Comparison of ENCODE assay signal across 15 mouse cellular contexts in genomic region chr9:66515115-66515514, GRCm38 (mm10). TPM values are rescaled to one million over a fixed set of nuclear protein-coding genes. Genes with fewer than 3 reads are reported as not detected.
DNase-seq lines count a peak whose midpoint lies in the region; ATAC-seq and TF ChIP-seq lines count a peak whose summit lies in the region.
"Had no signal": no experiment of that assay in that cellular context is flagged by ENCODE, and none has a peak within 500 bp of the region (broad histone marks: within the 10 kb centered on the region; RNA-seq: fewer than 3 reads in every experiment).

No protein-coding gene starts in this region.

- peaks cover 11% of the 10 kb centered on the region for H3K4me1 ChIP-seq in embryonic facial prominence, embryonic 14.5 days (ENCODE audit: control insufficient read depth, insufficient read depth, low read length)
- H3K4me1 ChIP-seq in embryonic facial prominence, embryonic 10.5 days = peaks cover 41% of the 10 kb centered on the region
- H3K4me1 ChIP-seq in kidney, embryonic 16.5 days (ENCODE audit: insufficient read depth, low read length) = peaks cover 33% of the 10 kb centered on the region
- peaks cover 29% of the 10 kb centered on the region for H3K4me1 ChIP-seq in neural tube, embryonic 15.5 days
- peaks cover 4% of the 10 kb centered on the region; the same call in 1 of the 2 replicates for H3K4me1 ChIP-seq in stomach, postnatal 0 days (replicated peaks; ENCODE audit: control insufficient read depth, insufficient read depth)

- no peak for ATAC-seq in embryonic facial prominence, embryonic 14.5 days (ENCODE audit: low read depth)
- no peak for ATAC-seq in kidney, embryonic 16.5 days (ENCODE audit: low FRiP score, low TSS enrichment)
- ATAC-seq in neural tube, embryonic 15.5 days (ENCODE audit: low FRiP score) = no peak
- no peak for ATAC-seq in stomach, postnatal 0 days (ENCODE audit: low FRiP score, low TSS enrichment)
- ATAC-seq: forebrain, embryonic 16.5 days; Patski had no signal

- peaks cover 46% of the 10 kb centered on the region for H3K36me3 ChIP-seq in embryonic facial prominence, embryonic 14.5 days (ENCODE audit: control insufficient read depth, insufficient read depth, low read length)
- peaks cover 72% of the 10 kb centered on the region for H3K36me3 ChIP-seq in embryonic facial prominence, embryonic 10.5 days (replicated peaks)
- peaks cover 43% of the 10 kb centered on the region for H3K36me3 ChIP-seq in kidney, embryonic 16.5 days (ENCODE audit: insufficient read depth, low read length)
- peaks cover 46% of the 10 kb centered on the region for H3K36me3 ChIP-seq in neural tube, embryonic 15.5 days
- peaks cover 20% of the 10 kb centered on the region for H3K36me3 ChIP-seq in stomach, postnatal 0 days (ENCODE audit: control insufficient read depth, insufficient read depth, low read length)

- H3K27ac ChIP-seq in embryonic facial prominence, embryonic 14.5 days (replicated peaks; ENCODE audit: low read depth, low read length) = peak overlapping the region; percentile 34; the same call in 1 of the 2 replicates
- H3K27ac ChIP-seq in embryonic facial prominence, embryonic 10.5 days (replicated peaks) = no peak overlapping the region
- H3K27ac ChIP-seq in kidney, embryonic 16.5 days (ENCODE audit: low read length) = peak overlapping the region; percentile 99; the same call in 1 of the 2 replicates
- 0 out of 2 replicates have a peak overlapping the region, but pooled peaks have one; percentile 0 for H3K27ac ChIP-seq in neural tube, embryonic 15.5 days (replicated peaks)
- H3K27ac ChIP-seq in stomach, postnatal 0 days (replicated peaks) = peak overlapping the region; percentile 98
- H3K27ac ChIP-seq: hindbrain, embryonic 12.5 days; liver, embryonic 15.5 days had no signal

- no peaks in the 10 kb centered on the region for H3K9me3 ChIP-seq in embryonic facial prominence, embryonic 14.5 days (ENCODE audit: control insufficient read depth, low read length)
- H3K9me3 ChIP-seq in embryonic facial prominence, embryonic 10.5 days = no peaks in the 10 kb centered on the region
- no peaks in the 10 kb centered on the region for H3K9me3 ChIP-seq in kidney, embryonic 16.5 days (ENCODE audit: low read length)
- no peaks in the 10 kb centered on the region for H3K9me3 ChIP-seq in neural tube, embryonic 15.5 days (replicated peaks)
- no peaks in the 10 kb centered on the region for H3K9me3 ChIP-seq in stomach, postnatal 0 days (ENCODE audit: control insufficient read depth, low read length)
- H3K9me3 ChIP-seq: hindbrain, embryonic 12.5 days; liver, embryonic 15.5 days had no signal

- TF ChIP-seq EP300 in stomach, postnatal 0 days (optimal IDR thresholded peaks at IDR 0.05) = no peak

- H3K4me2 ChIP-seq in embryonic facial prominence, embryonic 14.5 days (ENCODE audit: low read depth, low read length) = no peak overlapping the region
- H3K4me2 ChIP-seq in kidney, embryonic 16.5 days (replicated peaks; ENCODE audit: low read depth, low read length) = no peak overlapping the region
- H3K4me2 ChIP-seq in neural tube, embryonic 15.5 days = no peak overlapping the region
- no peak overlapping the region for H3K4me2 ChIP-seq in stomach, postnatal 0 days (replicated peaks; ENCODE audit: low read depth)
- H3K4me2 ChIP-seq: hindbrain, embryonic 12.5 days; liver, embryonic 15.5 days had no signal

- no peaks in the 10 kb centered on the region for H3K27me3 ChIP-seq in embryonic facial prominence, embryonic 14.5 days (replicated peaks; ENCODE audit: control insufficient read depth, insufficient read depth, low read length)
- no peaks in the 10 kb centered on the region for H3K27me3 ChIP-seq in embryonic facial prominence, embryonic 10.5 days (replicated peaks; ENCODE audit: low read depth, poor library complexity, severe bottlenecking)
- no peaks in the 10 kb centered on the region for H3K27me3 ChIP-seq in kidney, embryonic 16.5 days (ENCODE audit: insufficient read depth, low read length)
- H3K27me3 ChIP-seq in neural tube, embryonic 15.5 days (replicated peaks) = no peaks in the 10 kb centered on the region
- no peaks in the 10 kb centered on the region for H3K27me3 ChIP-seq in stomach, postnatal 0 days (ENCODE audit: control insufficient read depth, insufficient read depth, low read length)
- H3K27me3 ChIP-seq: CH12.LX; hindbrain, embryonic 12.5 days; liver, embryonic 15.5 days; Patski had no signal

- H3K4me3 ChIP-seq in embryonic facial prominence, embryonic 14.5 days (ENCODE audit: low read depth, low read length) = no peak overlapping the region
- H3K4me3 ChIP-seq in embryonic facial prominence, embryonic 10.5 days = no peak overlapping the region
- no peak overlapping the region for H3K4me3 ChIP-seq in kidney, embryonic 16.5 days (ENCODE audit: low read length)
- H3K4me3 ChIP-seq in neural tube, embryonic 15.5 days (replicated peaks) = no peak overlapping the region
- no peak overlapping the region for H3K4me3 ChIP-seq in stomach, postnatal 0 days (ENCODE audit: low read depth, low read length)
- H3K4me3 ChIP-seq: hindbrain, embryonic 12.5 days; liver, embryonic 15.5 days had no signal

- 84% methylated on average over 2 of the region's 2 CpGs for WGBS in embryonic facial prominence, embryonic 14.5 days
- 86% methylated on average over 2 of the region's 2 CpGs for WGBS in embryonic facial prominence, embryonic 10.5 days
- 71% methylated on average over 2 of the region's 2 CpGs for WGBS in kidney, embryonic 16.5 days
- 85% methylated on average over 2 of the region's 2 CpGs for WGBS in neural tube, embryonic 15.5 days
- 39% methylated on average over 2 of the region's 2 CpGs for WGBS in stomach, postnatal 0 days

- no peak overlapping the region for H3K9ac ChIP-seq in embryonic facial prominence, embryonic 14.5 days (ENCODE audit: low read depth, low read length)
- H3K9ac ChIP-seq in kidney, embryonic 16.5 days (replicated peaks; ENCODE audit: low read length) = no peak overlapping the region
- H3K9ac ChIP-seq in neural tube, embryonic 15.5 days (replicated peaks) = no peak overlapping the region
- H3K9ac ChIP-seq in stomach, postnatal 0 days (ENCODE audit: low read length) = no peak overlapping the region
- H3K9ac ChIP-seq: hindbrain, embryonic 12.5 days; liver, embryonic 15.5 days had no signal

- DNase-seq in embryonic facial prominence, embryonic 14.5 days (ENCODE audit: low spot score) = no peak
- no peak for DNase-seq in embryonic facial prominence, embryonic 10.5 days (ENCODE audit: low spot score)
- DNase-seq in kidney, adult 18-20 months = no peak
- DNase-seq in neural tube, embryonic 10.5 days (ENCODE audit: extremely low spot score, low spot score) = no peak
- DNase-seq in stomach, postnatal 0 days (ENCODE audit: low spot score) = no peak
- DNase-seq in thymus, postnatal 25 days = no peak
- DNase-seq: gastrocnemius, postnatal 10 days; kidney, adult 8-10 months had no signal

- no peak for TF ChIP-seq CTCF in stomach, postnatal 0 days (IDR thresholded peaks at IDR 0.05; ENCODE audit: low read depth)

RNA-seq across cellular contexts. Expression of gene Fbxl22, which starts 0.7 kb away (rescaled TPM):
- 11.6 and 14.7 TPM in 2 replicates for polyA plus RNA-seq in embryonic facial prominence, embryonic 14.5 days (2014; fragmentation: Nextera tagmentation; extraction: Ambion mirVana)
- 1.3 and 1.4 TPM in 2 replicates for polyA plus RNA-seq in embryonic facial prominence, embryonic 10.5 days (2016; fragmentation: Nextera tagmentation; extraction: Ambion mirVana)
- 2.8 and 6.5 TPM in 2 replicates for polyA plus RNA-seq in kidney, embryonic 16.5 days (2015; fragmentation: Nextera tagmentation; extraction: Ambion mirVana)
- 1.4 and 2.9 TPM in 2 replicates for polyA plus RNA-seq in neural tube, embryonic 15.5 days (2015; fragmentation: Nextera tagmentation; extraction: Ambion mirVana)
- 30.8 and 33.8 TPM in 2 replicates for polyA plus RNA-seq in stomach, postnatal 0 days (2015; fragmentation: Nextera tagmentation; extraction: Ambion mirVana)
